In the genomic region with DNA sequence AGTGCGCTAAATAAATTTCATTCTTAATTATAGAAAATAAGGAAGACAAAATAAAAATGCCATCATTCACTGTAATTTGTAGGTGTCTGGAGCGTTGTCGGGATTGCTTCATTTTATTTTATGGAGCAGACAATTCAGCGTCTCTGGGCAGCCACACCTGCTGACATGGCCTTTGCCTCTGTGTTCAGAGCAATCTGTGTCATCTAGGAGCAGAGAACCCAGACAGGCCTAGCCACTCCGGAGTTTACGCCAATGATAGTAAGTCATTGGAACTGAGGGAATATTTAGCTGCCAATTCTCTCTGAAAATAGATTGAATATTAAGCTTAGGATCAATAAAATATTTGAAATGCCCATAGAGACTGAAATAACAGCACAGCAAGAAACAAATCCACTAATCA, we compare ENCODE assay signal across 15 mouse cellular contexts.
"Had no signal": no experiment of that assay in that cellular context is flagged by ENCODE, and none has a peak within 500 bp of the region (broad histone marks: within the 10 kb centered on the region; RNA-seq: fewer than 3 reads in every experiment).

No protein-coding gene starts in this region.

- H3K9ac ChIP-seq: kidney, embryonic 15.5 days; limb, embryonic 13.5 days; liver, embryonic 12.5 days; lung, embryonic 14.5 days; neural tube, embryonic 12.5 days had no signal

- H3K4me1 ChIP-seq: liver, embryonic 12.5 days; midbrain, embryonic 10.5 days; neural tube, embryonic 12.5 days had no signal

- H3K4me3 ChIP-seq: kidney, embryonic 15.5 days; limb, embryonic 13.5 days; liver, embryonic 12.5 days; midbrain, embryonic 10.5 days; myocyte; neural tube, embryonic 12.5 days had no signal

- H3K9me3 ChIP-seq: kidney, embryonic 15.5 days; limb, embryonic 13.5 days; liver, embryonic 12.5 days; midbrain, embryonic 10.5 days had no signal

- H3K4me2 ChIP-seq: kidney, embryonic 15.5 days; limb, embryonic 13.5 days; liver, embryonic 12.5 days; lung, embryonic 14.5 days; neural tube, embryonic 12.5 days had no signal

- H3K27me3 ChIP-seq: kidney, embryonic 15.5 days; liver, embryonic 12.5 days; neural tube, embryonic 12.5 days had no signal

- H3K27ac ChIP-seq: kidney, embryonic 15.5 days; limb, embryonic 13.5 days; liver, embryonic 12.5 days; midbrain, embryonic 10.5 days; neural tube, embryonic 12.5 days had no signal

- DNase-seq: kidney, postnatal 25 days; layer of hippocampus, postnatal 36 days; lung, embryonic 14.5 days; lung, postnatal 10 days; lung, postnatal 4 days; midbrain, embryonic 14.5 days; right cerebral cortex, adult 18-20 months; right cerebral cortex, postnatal 25 days; thymus, postnatal 4 days had no signal

- ATAC-seq: liver, embryonic 12.5 days had no signal

- H3K36me3 ChIP-seq: kidney, embryonic 15.5 days; limb, embryonic 13.5 days; liver, embryonic 12.5 days; midbrain, embryonic 10.5 days; neural tube, embryonic 12.5 days had no signal
